Mouse (Mus musculus) liver, postnatal 0 days (tissue): ENCODE measurements around the gene Hpse. TPM values are rescaled to one million over a fixed set of nuclear protein-coding genes. Genes with fewer than 3 reads are reported as not detected.

Experiments
- ATAC-seq: fragments of 200-750 bp; cut with Nextera tagmentation; 2 replicates; pipeline ENCODE4 v1.8.0; 2017; ENCODE audit warnings: mild to moderate bottlenecking, moderate library complexity
- DNase-seq: peaks from one replicate; pipeline ENCODE4 v3.0.0-alpha.2; 2016
- H3K27ac ChIP-seq: fragments of 300-500 bp; sonication (generic); 2 replicates; pipeline ENCODE4 v1.5.1; 2014; ENCODE audit warnings: antibody characterized with exemption, moderate library complexity, mild to moderate bottlenecking, low read depth
- H3K27me3 ChIP-seq: fragments of 300-500 bp; sonication (generic); 2 replicates; pipeline ENCODE4 v1.6.1; 2014; ENCODE audit warnings: low read length, control low read depth, mixed read lengths; ENCODE audit not compliant: insufficient read depth
- H3K36me3 ChIP-seq: fragments of 300-500 bp; sonication (generic); replicated peaks from 2 replicates; pipeline ENCODE4 v1.6.1; 2014; ENCODE audit warnings: mild to moderate bottlenecking, control low read depth, low read length, moderate library complexity, mixed read lengths; ENCODE audit not compliant: insufficient read depth
- H3K4me1 ChIP-seq: fragments of 300-500 bp; sonication (generic); 2 replicates; pipeline ENCODE4 v1.6.1; 2014; ENCODE audit warnings: antibody characterized with exemption, mild to moderate bottlenecking, control low read depth; ENCODE audit not compliant: insufficient read depth
- H3K4me2 ChIP-seq: fragments of 300-500 bp; sonication (generic); 2 replicates; pipeline ENCODE4 v1.6.1; 2014; ENCODE audit warnings: low read depth, mild to moderate bottlenecking, low read length, moderate library complexity, mixed read lengths
- H3K4me3 ChIP-seq: fragments of 300-500 bp; sonication (generic); 2 replicates; pipeline ENCODE4 v1.5.1; 2014; ENCODE audit warnings: low read depth, low read length
- H3K9ac ChIP-seq: fragments of 300-500 bp; sonication (generic); replicated peaks from 2 replicates; pipeline ENCODE4 v1.6.1; 2014; ENCODE audit warnings: mild to moderate bottlenecking, moderate library complexity
- H3K9me3 ChIP-seq: fragments of 300-500 bp; sonication (generic); 2 replicates; pipeline ENCODE4 v1.6.1; 2016; ENCODE audit warnings: mild to moderate bottlenecking, control low read depth, low read length, mixed read lengths
- CTCF ChIP-seq: sonication (generic); IDR thresholded peaks from 2 replicates; pipeline ENCODE4 v1.5.1; 2016; ENCODE audit warnings: antibody characterized with exemption, low read depth
- EP300 ChIP-seq: IDR thresholded peaks from 2 replicates; pipeline ENCODE4 v1.6.1; 2016; ENCODE audit warnings: antibody characterized with exemption, low read depth, mild to moderate bottlenecking
- WGBS: fragments of 180-500 bp; shearing (Covaris S2); extraction: QIAGEN DNeasy Blood & Tissue Kit; methylation state at CpG from one replicate; pipeline ENCODE4 v1.1.7; 2014; ENCODE audit not compliant: insufficient replicate concordance; 5-methylcytosine and 5-hydroxymethylcytosine counted together
- polyA plus RNA-seq: library from polyadenylated mRNA; unstranded; fragments of >200 nt; fragmentation: Nextera tagmentation; extraction: Ambion mirVana; gene quantifications from 2 replicates; pipeline ENCODE4 v1.2.1, GENCODE M21; 2015

The Hpse gene
- polyA plus RNA-seq, 1 experiment from 2014 or later = 3.2 TPM

GRCm38 (mm10) chr5:100751655-100752054, 32.1 kb upstream of the Hpse start:
- no peak overlapping the region for H3K27ac ChIP-seq
- H3K27me3 ChIP-seq = no peaks in the 10 kb centered on the region
- H3K4me2 ChIP-seq = no peak overlapping the region
- no peak for DNase-seq
- H3K4me3 ChIP-seq = no peak overlapping the region
- TF ChIP-seq EP300 = no peak
- no peak for TF ChIP-seq CTCF
- H3K9ac ChIP-seq = no peak overlapping the region
- no peaks in the 10 kb centered on the region for H3K36me3 ChIP-seq
- no peak for ATAC-seq
- 66% methylated on average over 4 of the region's 4 CpGs for WGBS
- peaks cover 4% of the 10 kb centered on the region; the same call in 1 of the 2 replicates for H3K4me1 ChIP-seq
- no peaks in the 10 kb centered on the region for H3K9me3 ChIP-seq

DNA sequence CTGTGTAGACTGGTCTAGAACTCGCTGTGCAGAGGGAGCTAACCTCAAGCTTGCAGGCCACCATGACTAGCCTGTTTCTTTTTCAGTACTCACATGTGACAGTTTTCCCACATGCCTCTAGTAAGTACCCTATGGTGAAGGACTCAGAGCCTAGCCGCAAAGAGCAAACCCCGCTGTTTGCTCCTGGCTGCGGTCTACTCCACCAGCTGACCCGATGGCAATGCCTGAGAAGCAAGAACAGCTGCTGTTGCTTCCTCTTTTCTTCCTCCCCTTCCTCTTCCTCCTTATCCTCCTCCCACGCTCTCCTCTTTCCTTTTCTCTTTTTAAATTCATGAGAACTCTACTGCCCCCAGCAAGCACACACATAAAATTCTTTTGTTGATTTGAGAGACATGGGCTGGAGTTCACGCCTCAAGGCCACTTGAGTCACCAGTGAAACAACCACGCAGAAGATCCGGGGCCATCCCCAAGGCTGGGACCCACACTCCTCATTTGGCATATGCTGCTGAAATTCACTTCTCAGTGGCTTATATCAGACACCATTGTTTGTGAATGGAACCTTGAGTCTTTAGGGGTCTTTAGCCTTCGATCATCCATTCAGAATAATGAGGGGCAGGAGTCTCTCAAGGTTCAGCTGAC, 31.2 kb upstream of the Hpse start:
- no peak for TF ChIP-seq EP300
- no peak for TF ChIP-seq CTCF
- Histone ChIP-seq H3K4me1 (peaks cover 4% of the 10 kb centered on the region; the same call in 1 of the 2 replicates), H3K4me3 (no peak overlapping the region), H3K27me3 (no peaks in the 10 kb centered on the region), H3K9ac (no peak overlapping the region), H3K4me2 (no peak overlapping the region), H3K9me3 (no peaks in the 10 kb centered on the region), H3K27ac (peak overlapping the region; percentile 31; the same call in 1 of the 2 replicates), H3K36me3 (no peaks in the 10 kb centered on the region)
- ATAC-seq (peak; percentile 53), DNase-seq (peak; percentile 29)
- WGBS = 41% methylated on average over 10 of the region's 10 CpGs

DNA sequence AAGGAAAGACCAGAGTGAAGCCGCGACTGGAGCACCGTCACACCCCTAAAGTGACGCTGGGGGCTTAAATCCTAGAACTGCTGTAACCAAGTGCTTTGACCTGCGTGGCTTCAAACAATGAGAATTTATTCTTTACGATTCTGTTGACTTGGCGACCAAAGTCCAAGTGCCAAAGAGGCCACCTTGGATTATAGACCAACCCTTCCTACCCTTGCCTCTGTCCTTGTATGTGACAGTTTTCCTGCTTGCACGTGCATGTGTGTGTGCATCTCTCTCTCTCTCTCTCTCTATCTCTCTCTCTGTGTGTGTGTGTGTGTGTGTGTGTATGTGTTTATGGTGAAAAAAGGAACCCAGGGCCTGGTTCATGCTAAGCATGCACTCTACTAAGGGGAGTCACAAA, 19.3 kb upstream of the Hpse start:
- no peak for DNase-seq
- WGBS = 84% methylated on average over 8 of the region's 8 CpGs

GRCm38 (mm10) chr5:100736919-100737318, 17.4 kb upstream of the Hpse start:
- H3K27me3 ChIP-seq = no peaks in the 10 kb centered on the region
- ATAC-seq (no peak), DNase-seq (no peak)
- H3K36me3 ChIP-seq = no peaks in the 10 kb centered on the region
- H3K9me3 ChIP-seq = no peaks in the 10 kb centered on the region
- H3K4me2 ChIP-seq = no peak overlapping the region
- H3K4me3 ChIP-seq = no peak overlapping the region
- 52% methylated on average over 8 of the region's 8 CpGs for WGBS
- no peak overlapping the region for H3K27ac ChIP-seq
- no peaks in the 10 kb centered on the region for H3K4me1 ChIP-seq
- TF ChIP-seq EP300 = no peak
- no peak overlapping the region for H3K9ac ChIP-seq

More for the DNA sequence above, 19.3 kb upstream of the Hpse start:
- TF ChIP-seq CTCF (no peak), EP300 (no peak)
- H3K4me3 ChIP-seq = no peak overlapping the region
- H3K27ac ChIP-seq = no peak overlapping the region
- H3K9me3 ChIP-seq = no peaks in the 10 kb centered on the region
- no peaks in the 10 kb centered on the region for H3K27me3 ChIP-seq
- no peak overlapping the region for H3K4me2 ChIP-seq
- ATAC-seq = no peak
- H3K4me1 ChIP-seq = no peaks in the 10 kb centered on the region
- H3K9ac ChIP-seq = no peak overlapping the region
- H3K36me3 ChIP-seq = no peaks in the 10 kb centered on the region

DNA sequence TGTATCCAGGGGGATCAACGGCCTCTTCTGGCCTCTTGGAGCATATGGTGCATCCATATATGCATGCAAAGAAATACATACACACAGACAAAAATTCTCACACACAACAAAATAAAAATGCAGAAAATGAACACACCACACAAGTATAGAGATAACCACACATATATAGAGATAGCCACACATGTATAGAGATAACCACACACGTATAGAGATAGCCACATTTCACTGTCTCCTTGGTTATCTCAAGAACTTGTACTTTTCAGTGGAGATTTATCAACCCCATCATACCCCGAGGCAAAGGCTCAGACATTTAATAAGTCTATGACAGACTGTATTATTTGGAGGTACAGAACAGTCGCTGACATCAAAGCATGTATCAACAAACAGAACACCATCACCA, 15.0 kb upstream of the Hpse start:
- no peak for ATAC-seq
- Histone ChIP-seq H3K4me1 (no peaks in the 10 kb centered on the region), H3K9ac (no peak overlapping the region), H3K4me3 (no peak overlapping the region), H3K36me3 (no peaks in the 10 kb centered on the region), H3K9me3 (no peaks in the 10 kb centered on the region), H3K27ac (no peak overlapping the region), H3K4me2 (no peak overlapping the region), H3K27me3 (no peaks in the 10 kb centered on the region)
- 54% methylated on average over 4 of the region's 4 CpGs for WGBS
- TF ChIP-seq EP300 (peak; percentile 39; the same call in 1 of the 2 replicates), CTCF (no peak)
- no peak for DNase-seq

DNA sequence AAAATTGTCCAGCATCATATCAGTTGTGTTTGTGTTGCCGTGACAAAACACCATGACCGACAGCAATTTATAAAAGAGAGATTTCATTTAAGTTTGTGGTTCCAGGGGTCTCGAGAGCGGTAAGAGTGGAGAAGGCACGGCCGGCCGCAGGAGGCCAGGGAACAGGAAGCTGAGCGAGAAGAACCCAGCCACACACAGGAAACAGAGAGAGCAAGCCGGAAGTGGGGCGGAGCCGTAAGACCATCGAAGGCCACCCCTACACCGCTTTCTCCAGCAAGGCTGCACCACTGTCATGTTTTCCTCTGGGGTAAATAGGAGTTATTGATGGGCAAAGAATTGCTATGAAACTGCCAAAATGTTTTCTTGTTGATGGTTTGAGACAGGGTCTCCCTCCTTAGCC, 9.2 kb upstream of the Hpse start:
- ATAC-seq = no peak
- H3K4me3 ChIP-seq = no peak overlapping the region
- no peak for TF ChIP-seq CTCF
- TF ChIP-seq EP300 = no peak
- H3K27me3 ChIP-seq = no peaks in the 10 kb centered on the region
- no peak overlapping the region; the same call in 1 of the 2 replicates for H3K27ac ChIP-seq
- peaks cover 5% of the 10 kb centered on the region; the same call in 1 of the 2 replicates for H3K4me1 ChIP-seq
- no peak overlapping the region for H3K9ac ChIP-seq
- H3K4me2 ChIP-seq = peak overlapping the region; percentile 45
- no peaks in the 10 kb centered on the region for H3K36me3 ChIP-seq
- peaks cover 3% of the 10 kb centered on the region; the same call in 1 of the 2 replicates for H3K9me3 ChIP-seq
- DNase-seq = peak; percentile 41
- 28% methylated on average over 13 of the region's 13 CpGs for WGBS
